In genomic region chr5:114589026-114589425, GRCm38 (mm10) we compare ENCODE assay signal across 13 mouse cellular contexts. TPM values are rescaled to one million over a fixed set of nuclear protein-coding genes. Genes with fewer than 3 reads are reported as not detected.
DNase-seq lines count a peak whose midpoint lies in the region; ATAC-seq lines count a peak whose summit lies in the region.
"Had no signal": no experiment of that assay in that cellular context is flagged by ENCODE, and none has a peak within 500 bp of the region (broad histone marks: within the 10 kb centered on the region; RNA-seq: fewer than 3 reads in every experiment).

No protein-coding gene starts in this region.

- ATAC-seq in intestine, embryonic 14.5 days (replicated peaks; ENCODE audit: low FRiP score, low TSS enrichment, low read depth) = peak; percentile 8; the same call in 1 of the 2 replicates
- no peak; the same call in 1 of the 2 replicates for ATAC-seq in liver, embryonic 13.5 days (ENCODE audit: low read depth)

- H3K4me3 ChIP-seq in intestine, embryonic 14.5 days (ENCODE audit: low read depth, low read length) = no peak overlapping the region
- no peak overlapping the region for H3K4me3 ChIP-seq in liver, embryonic 13.5 days (replicated peaks)
- H3K4me3 ChIP-seq: limb, embryonic 12.5 days had no signal

- H3K36me3 ChIP-seq in intestine, embryonic 14.5 days (ENCODE audit: control insufficient read depth, insufficient read depth, low read length) = no peaks in the 10 kb centered on the region
- no peaks in the 10 kb centered on the region for H3K36me3 ChIP-seq in liver, embryonic 13.5 days
- H3K36me3 ChIP-seq: limb, embryonic 12.5 days had no signal

- peak overlapping the region; percentile 3 for H3K4me2 ChIP-seq in intestine, embryonic 14.5 days (ENCODE audit: low read length)
- H3K4me2 ChIP-seq in liver, embryonic 13.5 days = peak overlapping the region; percentile 17; the same call in 1 of the 2 replicates
- H3K4me2 ChIP-seq: limb, embryonic 12.5 days had no signal

- H3K9me3 ChIP-seq in intestine, embryonic 14.5 days (ENCODE audit: control insufficient read depth, low read length) = no peaks in the 10 kb centered on the region
- no peaks in the 10 kb centered on the region for H3K9me3 ChIP-seq in liver, embryonic 13.5 days (replicated peaks)
- H3K9me3 ChIP-seq: limb, embryonic 12.5 days had no signal

- DNase-seq in retina, postnatal 1 day = peak; percentile 63
- no peak for DNase-seq in retina, embryonic 14.5 days (ENCODE audit: low spot score)
- DNase-seq in intestine, embryonic 14.5 days (ENCODE audit: low spot score) = no peak
- no peak for DNase-seq in liver, embryonic 13.5 days
- DNase-seq in heart, adult 18-20 months = no peak
- no peak for DNase-seq in layer of hippocampus, postnatal 36 days
- no peak for DNase-seq in c-Kit-positive CD71-positive TER-119-positive erythroid progenitor cells, embryonic 14.5 days (ENCODE audit: low spot score)
- DNase-seq: cerebellum, postnatal 10 days; heart, postnatal 10 days; lung, postnatal 14 days; thymus, postnatal 36 days had no signal

- H3K27ac ChIP-seq in intestine, embryonic 14.5 days (ENCODE audit: low read depth) = no peak overlapping the region
- no peak overlapping the region for H3K27ac ChIP-seq in liver, embryonic 13.5 days
- H3K27ac ChIP-seq: limb, embryonic 12.5 days had no signal

- H3K9ac ChIP-seq in intestine, embryonic 14.5 days (ENCODE audit: low read length) = no peak overlapping the region
- H3K9ac ChIP-seq in liver, embryonic 13.5 days = no peak overlapping the region
- H3K9ac ChIP-seq: limb, embryonic 12.5 days had no signal

- 39% methylated on average over 6 of the region's 6 CpGs for WGBS in intestine, embryonic 14.5 days
- 49% methylated on average over 6 of the region's 6 CpGs for WGBS in liver, embryonic 13.5 days (ENCODE audit: insufficient replicate concordance)

- no peaks in the 10 kb centered on the region for H3K27me3 ChIP-seq in intestine, embryonic 14.5 days (replicated peaks; ENCODE audit: control insufficient read depth, insufficient read depth, low read length)
- peaks cover 4% of the 10 kb centered on the region; the same call in 1 of the 2 replicates for H3K27me3 ChIP-seq in liver, embryonic 13.5 days

- peaks cover 75% of the 10 kb centered on the region for H3K4me1 ChIP-seq in intestine, embryonic 14.5 days (replicated peaks; ENCODE audit: control insufficient read depth, insufficient read depth, low read length)
- H3K4me1 ChIP-seq in liver, embryonic 13.5 days (replicated peaks) = peaks cover 74% of the 10 kb centered on the region

RNA-seq across cellular contexts. Expression of gene Fam222a, which starts 21.2 kb away (rescaled TPM):
- 4.9 and 7.1 TPM in 2 replicates for polyA plus RNA-seq in intestine, embryonic 14.5 days (2014; fragmentation: Nextera tagmentation; extraction: Ambion mirVana)
- 0.58 and 0.61 TPM in 2 replicates for polyA plus RNA-seq in liver, embryonic 13.5 days (2015; fragmentation: Nextera tagmentation; extraction: Ambion mirVana)
- total RNA-seq in heart, adult 18-20 months (2021) = 1 to 10 TPM; 2.6 to 3.3 TPM
- 1 to 10 TPM; 4.6 to 5.8 TPM for total RNA-seq in layer of hippocampus, postnatal 36 days (2021)
- total RNA-seq: CH12.LX had no signal
